Mouse (Mus musculus): ENCODE results near the gene Gimap4. TPM values are rescaled to one million over a fixed set of nuclear protein-coding genes. Genes with fewer than 3 reads are reported as not detected.

The Gimap4 gene
- polyA plus RNA-seq, 1 experiment from 2014 or later: 9.0 TPM

Other genes starting within 250 kb of the Gimap4 start
- 30.3 and 31.7 TPM in 2 replicates for gene Zfp467, start 238.7 kb upstream of the Gimap4 start, polyA plus RNA-seq (2016; fragmentation: Nextera tagmentation; extraction: Ambion mirVana)
- gene Sspo, start 236.3 kb upstream of the Gimap4 start, polyA plus RNA-seq (2016; fragmentation: Nextera tagmentation; extraction: Ambion mirVana): 0.42 and 0.57 TPM in 2 replicates
- gene Atp6v0e2, start 146.9 kb upstream of the Gimap4 start, polyA plus RNA-seq (2016; fragmentation: Nextera tagmentation; extraction: Ambion mirVana): 21.3 and 21.5 TPM in 2 replicates
- 8.1 and 13.5 TPM in 2 replicates for gene Lrrc61, start 129.8 kb upstream of the Gimap4 start, polyA plus RNA-seq (2016; fragmentation: Nextera tagmentation; extraction: Ambion mirVana)
- gene Rarres2, start 111.8 kb upstream of the Gimap4 start, polyA plus RNA-seq (2016; fragmentation: Nextera tagmentation; extraction: Ambion mirVana): 6.9 TPM in 2 replicates
- not detected in 2 replicates for gene Gm45021, start 94.9 kb upstream of the Gimap4 start, polyA plus RNA-seq (2016; fragmentation: Nextera tagmentation; extraction: Ambion mirVana)
- gene Repin1, start 90.7 kb upstream of the Gimap4 start, polyA plus RNA-seq (2016; fragmentation: Nextera tagmentation; extraction: Ambion mirVana): 35.0 and 35.2 TPM in 2 replicates
- not detected in 2 replicates for gene Gm44965, start 90.6 kb upstream of the Gimap4 start, polyA plus RNA-seq (2016; fragmentation: Nextera tagmentation; extraction: Ambion mirVana)
- gene Zfp775, start 82.5 kb upstream of the Gimap4 start, polyA plus RNA-seq (2016; fragmentation: Nextera tagmentation; extraction: Ambion mirVana): 10.6 and 11.0 TPM in 2 replicates
- 1.5 and 2.0 TPM in 2 replicates for gene AI854703, start 57.8 kb upstream of the Gimap4 start, polyA plus RNA-seq (2016; fragmentation: Nextera tagmentation; extraction: Ambion mirVana)
- gene Gimap8, start 37.3 kb upstream of the Gimap4 start, polyA plus RNA-seq (2016; fragmentation: Nextera tagmentation; extraction: Ambion mirVana): 0.36 and 0.74 TPM in 2 replicates
- 11.6 and 13.7 TPM in 2 replicates for gene Gimap9, start 8.4 kb upstream of the Gimap4 start, polyA plus RNA-seq (2016; fragmentation: Nextera tagmentation; extraction: Ambion mirVana)
- gene Gimap6, start 23.7 kb downstream of the Gimap4 start, polyA plus RNA-seq (2016; fragmentation: Nextera tagmentation; extraction: Ambion mirVana): 15.3 and 16.3 TPM in 2 replicates
- gene Gm28053, start 34.1 kb downstream of the Gimap4 start, polyA plus RNA-seq (2016; fragmentation: Nextera tagmentation; extraction: Ambion mirVana): not detected in 2 replicates
- not detected in 2 replicates for gene Gimap7, start 34.1 kb downstream of the Gimap4 start, polyA plus RNA-seq (2016; fragmentation: Nextera tagmentation; extraction: Ambion mirVana)
- 7.5 and 7.6 TPM in 2 replicates for gene Gimap1, start 54.5 kb downstream of the Gimap4 start, polyA plus RNA-seq (2016; fragmentation: Nextera tagmentation; extraction: Ambion mirVana)
- 1.7 and 1.8 TPM in 2 replicates for gene Gimap5, start 61.6 kb downstream of the Gimap4 start, polyA plus RNA-seq (2016; fragmentation: Nextera tagmentation; extraction: Ambion mirVana)
- not detected in 2 replicates for gene Gimap3, start 86.3 kb downstream of the Gimap4 start, polyA plus RNA-seq (2016; fragmentation: Nextera tagmentation; extraction: Ambion mirVana)
- gene Tmem176a, start 156.4 kb downstream of the Gimap4 start, polyA plus RNA-seq (2016; fragmentation: Nextera tagmentation; extraction: Ambion mirVana): 44.0 and 45.1 TPM in 2 replicates
- 158 and 161 TPM in 2 replicates for gene Tmem176b, start 156.9 kb downstream of the Gimap4 start, polyA plus RNA-seq (2016; fragmentation: Nextera tagmentation; extraction: Ambion mirVana)
- gene Aoc1, start 188.3 kb downstream of the Gimap4 start, polyA plus RNA-seq (2016; fragmentation: Nextera tagmentation; extraction: Ambion mirVana): not detected in 2 replicates
- gene 1600015I10Rik, start 245.3 kb downstream of the Gimap4 start, polyA plus RNA-seq (2016; fragmentation: Nextera tagmentation; extraction: Ambion mirVana): not detected in 2 replicates